Mouse (Mus musculus) cerebellum, postnatal 10 days (tissue): Measurements from ENCODE around the gene Gipc2.
"Not testable (repeated sequence)": the region's sequence is repeated elsewhere in the genome, so short reads cannot be mapped to it uniquely, and the experiment has no call there.

Source experiments
- DNase-seq, 2 experiments: peaks; one replicate each; pipeline ENCODE4 v3.0.0; 2021; ENCODE audit warnings: mixed read lengths in 2 of 2

The Gipc2 gene

DNA sequence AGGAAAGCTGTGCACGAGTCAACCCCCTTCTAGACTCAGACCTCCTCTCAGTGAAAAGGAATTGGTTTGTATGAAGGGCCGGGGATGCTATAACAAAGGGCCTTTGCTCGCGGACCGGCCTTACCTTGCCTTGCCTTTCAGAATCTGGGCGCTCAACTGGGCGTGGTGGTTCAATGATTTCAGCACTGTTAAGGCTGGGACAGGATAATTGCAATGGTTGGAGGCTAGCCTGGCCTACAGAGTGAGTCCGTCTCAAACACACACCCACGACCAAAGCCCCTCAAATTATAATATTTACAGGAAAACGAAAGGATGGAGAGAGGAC, at the start of gene Gipc2:
Gene Gipc2, minus strand, starts transcription at position 132 of the 325 bp plus-strand sequence.
- no peak for DNase-seq

DNA sequence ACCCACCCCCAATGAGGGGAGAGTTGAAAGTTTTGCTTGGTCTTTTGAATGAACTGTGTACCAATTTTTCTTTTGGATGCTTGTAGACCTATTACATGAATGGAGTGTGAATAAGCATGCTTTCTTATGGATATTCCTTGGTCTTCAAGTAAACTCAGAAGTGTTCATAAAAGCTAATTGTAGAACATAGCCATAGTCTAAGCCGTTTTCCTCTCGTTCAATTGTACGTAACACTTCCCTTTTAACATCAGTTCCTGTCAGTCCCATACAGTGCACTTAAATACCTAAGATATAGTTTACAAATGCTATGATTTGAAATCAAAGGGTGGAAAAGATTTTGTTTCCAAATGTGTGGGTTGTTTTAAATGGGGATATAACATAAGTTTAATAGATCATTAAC, 47.4 kb upstream of the Gipc2 start:
- DNase-seq = no peak

DNA sequence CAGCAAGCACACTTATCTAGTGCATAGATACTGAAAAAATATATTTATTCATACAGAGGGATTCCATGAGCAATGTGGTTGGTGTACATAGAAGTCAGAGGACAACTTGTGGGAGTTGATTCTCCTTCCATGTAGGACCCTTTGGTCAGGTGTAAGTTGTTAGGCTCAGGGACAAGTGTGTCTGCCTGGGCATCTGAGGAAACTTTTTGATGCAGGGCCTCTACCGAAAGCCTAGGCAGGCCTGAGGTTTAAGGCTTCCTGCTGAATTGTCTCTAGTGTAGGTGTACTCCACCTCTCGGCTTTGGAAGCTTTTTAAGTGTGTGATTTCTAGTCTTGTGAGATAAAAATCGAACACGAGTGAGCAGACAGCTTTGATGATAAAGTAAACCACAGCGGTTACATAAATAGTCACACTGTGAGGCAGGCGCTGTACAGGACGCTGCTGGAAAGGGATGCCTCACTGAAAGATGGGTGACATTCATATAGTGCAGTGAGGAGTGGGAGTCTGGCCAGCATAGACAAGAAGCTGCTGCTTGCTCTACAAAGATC, 45.8 kb upstream of the Gipc2 start:
- DNase-seq = no peak

DNA sequence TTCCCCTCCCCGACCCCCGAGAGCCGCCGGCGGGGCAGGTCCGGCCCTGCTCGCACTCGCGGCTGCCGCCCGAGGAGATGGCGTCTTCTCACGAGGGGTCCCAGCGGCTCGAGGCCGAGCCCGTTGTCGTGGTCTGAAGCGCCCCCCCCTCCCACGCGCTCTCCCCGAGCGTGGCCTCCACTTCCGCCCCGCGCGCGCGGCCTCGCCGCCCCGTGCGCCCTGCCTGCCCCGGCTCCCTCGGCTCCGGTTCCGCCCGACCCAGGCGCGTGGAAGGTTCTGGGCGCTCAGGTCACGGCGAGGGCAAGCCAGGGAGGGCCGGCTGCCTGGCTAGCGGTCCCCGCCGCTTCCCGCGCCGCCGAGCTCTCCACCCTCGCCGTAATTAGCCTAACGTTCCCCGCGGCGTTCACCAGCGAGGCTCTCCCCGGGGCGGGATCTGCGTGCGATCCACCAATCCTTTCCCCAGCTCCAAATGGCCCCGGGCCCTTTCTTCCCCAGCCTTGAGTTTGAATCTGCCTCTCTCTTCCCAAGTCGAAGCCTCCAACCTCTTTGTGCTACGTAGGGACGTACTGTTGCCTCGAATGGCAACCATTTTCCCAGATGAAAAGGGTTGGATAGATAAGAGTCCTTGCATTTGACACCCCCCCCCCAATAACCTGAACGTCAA, 44.8 kb upstream of the Gipc2 start:
- DNase-seq = peak; percentile 81 to 84

DNA sequence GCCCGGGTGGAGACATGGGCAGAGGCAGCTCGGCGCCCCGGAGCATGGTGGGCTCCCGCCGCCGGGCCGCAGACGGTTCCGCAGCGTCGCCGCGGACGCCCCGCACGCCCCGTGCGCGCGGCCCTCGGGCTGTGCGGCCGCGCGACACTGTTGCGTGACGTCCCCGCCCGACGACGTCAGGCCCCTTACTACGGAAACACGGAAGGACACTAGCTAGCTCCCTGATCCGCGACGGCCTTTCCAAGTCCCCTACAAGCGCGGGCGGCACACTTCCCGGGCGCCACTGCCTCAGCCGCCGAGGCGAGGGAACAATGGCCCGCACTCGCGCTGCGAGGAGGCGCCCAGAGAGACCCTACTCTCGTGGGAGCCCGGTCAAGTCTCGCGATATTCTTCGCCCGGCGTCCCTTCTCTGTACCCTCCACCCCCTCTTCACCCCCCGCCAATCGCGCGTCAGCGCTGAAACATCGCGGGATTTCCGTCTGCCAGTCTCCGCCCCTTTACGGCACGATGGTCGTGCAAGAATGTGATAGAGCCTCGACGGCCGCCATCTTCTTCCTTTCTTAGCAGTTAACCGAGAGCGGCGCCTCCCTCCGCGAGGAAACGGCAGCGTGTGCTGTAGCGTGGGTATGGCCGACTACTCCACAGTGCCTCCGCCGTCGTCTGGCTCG, 44.1 kb upstream of the Gipc2 start, which contains the start of the genes Dnajb4 and Fubp1:
Gene Dnajb4, minus strand, starts transcription at position 336 of the 668 bp plus-strand sequence.
Gene Fubp1, plus strand, starts transcription at position 456 of the 668 bp plus-strand sequence.
- DNase-seq = peak; percentile 100

- DNase-seq = no peak
Measured at GRCm38 (mm10) chr3:152209177-152209966, 43.3 kb upstream of the Gipc2 start.

DNA sequence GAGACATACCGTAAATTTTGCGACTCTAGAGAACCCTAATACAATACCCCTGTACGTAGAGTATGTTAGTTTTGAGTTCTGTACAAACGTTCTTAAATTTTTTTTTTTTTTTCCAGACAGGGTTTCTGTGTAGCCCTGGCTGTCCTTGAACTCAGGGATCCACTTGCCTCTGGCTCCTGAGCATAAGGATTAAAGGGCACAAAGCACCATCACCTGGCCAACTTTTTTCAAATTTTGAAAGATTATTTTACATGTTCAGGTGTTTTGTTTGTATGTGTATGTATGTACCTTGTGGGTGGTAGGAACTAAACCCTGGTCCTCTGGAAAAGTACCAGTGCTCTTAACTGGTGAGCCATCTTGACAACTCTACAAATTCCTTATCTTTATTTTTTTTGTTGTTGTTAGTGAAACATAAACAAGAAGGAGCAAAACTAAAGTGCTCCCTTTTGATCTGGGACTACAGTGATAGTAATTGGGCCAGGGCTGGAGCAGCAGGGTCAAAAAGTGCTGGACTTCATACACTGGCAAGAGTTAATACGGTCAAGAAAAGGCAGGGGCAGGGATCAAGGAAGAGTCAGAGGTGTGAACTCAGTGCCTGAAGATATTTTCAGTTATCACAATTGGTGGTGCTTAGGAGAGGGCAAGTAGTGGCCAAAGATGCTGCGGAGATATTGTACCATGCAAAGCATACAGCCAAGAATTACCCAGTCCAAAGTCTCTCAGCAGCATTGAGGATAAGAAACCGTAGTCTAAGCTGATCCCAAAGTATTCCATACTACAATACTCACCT, 42.3 kb upstream of the Gipc2 start:
- peak in 1 of 2 experiments; percentile 14 for DNase-seq

- DNase-seq = no peak
Measured at GRCm38 (mm10) chr3:152207156-152207555, 41.1 kb upstream of the Gipc2 start.

DNA sequence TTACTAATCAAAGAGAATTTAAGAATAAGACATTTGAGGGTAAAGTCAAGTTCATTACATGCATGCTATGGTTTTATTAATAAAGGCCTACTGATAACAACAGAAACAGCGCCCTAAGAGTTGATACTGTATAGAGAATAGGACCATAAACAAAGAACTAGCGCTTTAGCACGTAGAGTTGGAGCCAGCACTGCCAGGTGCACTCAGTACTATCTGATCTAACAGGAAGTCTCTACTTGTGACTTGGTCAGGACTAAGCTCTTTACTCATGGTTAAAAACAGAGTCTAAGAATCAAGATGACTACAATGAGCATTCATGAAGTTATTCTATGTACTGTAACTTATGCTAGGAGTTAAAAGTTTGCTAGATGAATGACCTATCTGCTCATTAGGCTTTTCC, 38.5 kb upstream of the Gipc2 start:
- DNase-seq = no peak

DNA sequence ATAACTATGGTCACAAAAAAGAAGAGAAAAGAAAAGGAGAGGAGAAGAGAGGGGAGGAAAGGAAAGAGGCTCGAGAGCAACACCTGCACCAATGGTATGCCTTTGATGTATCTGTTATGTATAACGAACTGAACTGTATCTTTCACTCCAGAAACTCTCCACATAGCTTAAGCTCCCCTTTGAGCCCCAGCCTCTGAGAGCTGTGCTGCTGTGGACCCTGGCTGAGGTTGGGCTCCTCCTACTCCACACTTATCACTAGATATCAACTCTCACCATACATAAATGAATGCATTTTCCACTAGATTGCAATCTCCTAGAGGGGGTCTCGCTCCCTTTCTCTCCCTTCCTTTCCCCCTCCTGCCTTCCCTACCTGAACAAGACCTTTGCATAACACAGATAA, 38.0 kb upstream of the Gipc2 start:
- no peak for DNase-seq

- no peak for DNase-seq
Measured at GRCm38 (mm10) chr3:152203411-152203810, 37.4 kb upstream of the Gipc2 start.

GRCm38 (mm10) chr3:152202942-152203341, 36.9 kb upstream of the Gipc2 start:
- DNase-seq = no peak

GRCm38 (mm10) chr3:152201651-152202050, 35.6 kb upstream of the Gipc2 start:
- DNase-seq = no peak

- no peak for DNase-seq
Measured at GRCm38 (mm10) chr3:152201181-152201580, 35.2 kb upstream of the Gipc2 start.

GRCm38 (mm10) chr3:152199125-152199524, 33.1 kb upstream of the Gipc2 start:
- no peak for DNase-seq

DNA sequence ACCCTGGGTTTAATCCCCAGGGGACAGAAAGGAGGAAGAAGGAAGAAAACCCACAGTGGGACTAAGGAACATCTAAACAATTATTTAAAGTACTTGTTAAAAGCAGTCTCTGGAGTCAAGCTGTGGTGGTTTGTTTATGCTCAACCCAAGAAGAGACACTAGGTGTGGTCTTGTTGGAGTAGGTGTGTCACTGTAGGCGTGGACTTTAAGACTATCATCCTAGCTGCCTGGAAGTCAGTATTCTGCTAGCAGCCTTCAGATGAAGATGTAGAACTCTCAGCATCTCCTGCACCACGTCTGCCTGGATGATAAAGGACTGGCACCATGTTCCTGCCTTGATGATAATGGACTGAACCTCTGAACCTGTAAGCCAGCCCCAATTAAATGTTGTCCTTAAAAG, 31.2 kb upstream of the Gipc2 start:
- not testable (repeated sequence) for DNase-seq

DNA sequence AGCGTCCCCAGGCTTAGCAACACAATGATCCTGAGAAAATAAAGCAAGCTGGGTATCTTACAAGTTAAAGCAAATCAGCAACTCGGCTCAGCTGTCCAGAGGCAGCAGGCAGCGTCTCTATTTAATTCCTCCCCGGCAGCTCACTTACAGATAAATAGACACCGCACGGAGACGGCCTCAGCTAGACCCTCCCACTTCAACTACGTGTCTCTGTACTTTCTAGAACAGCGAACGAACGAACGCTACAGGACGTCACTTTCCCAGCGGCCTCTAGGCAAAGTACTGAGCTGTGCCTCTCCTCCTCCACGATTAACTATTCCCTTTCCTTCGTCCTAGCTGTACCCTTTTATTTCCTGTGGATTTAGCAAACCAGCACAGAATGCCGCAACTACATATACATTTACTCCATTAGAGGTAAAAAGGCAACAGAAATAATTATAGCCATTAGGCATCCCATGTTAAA, 27.6 kb upstream of the Gipc2 start:
- DNase-seq = peak; percentile 86 to 87

GRCm38 (mm10) chr3:152193177-152193576, 27.1 kb upstream of the Gipc2 start:
- no peak for DNase-seq

DNA sequence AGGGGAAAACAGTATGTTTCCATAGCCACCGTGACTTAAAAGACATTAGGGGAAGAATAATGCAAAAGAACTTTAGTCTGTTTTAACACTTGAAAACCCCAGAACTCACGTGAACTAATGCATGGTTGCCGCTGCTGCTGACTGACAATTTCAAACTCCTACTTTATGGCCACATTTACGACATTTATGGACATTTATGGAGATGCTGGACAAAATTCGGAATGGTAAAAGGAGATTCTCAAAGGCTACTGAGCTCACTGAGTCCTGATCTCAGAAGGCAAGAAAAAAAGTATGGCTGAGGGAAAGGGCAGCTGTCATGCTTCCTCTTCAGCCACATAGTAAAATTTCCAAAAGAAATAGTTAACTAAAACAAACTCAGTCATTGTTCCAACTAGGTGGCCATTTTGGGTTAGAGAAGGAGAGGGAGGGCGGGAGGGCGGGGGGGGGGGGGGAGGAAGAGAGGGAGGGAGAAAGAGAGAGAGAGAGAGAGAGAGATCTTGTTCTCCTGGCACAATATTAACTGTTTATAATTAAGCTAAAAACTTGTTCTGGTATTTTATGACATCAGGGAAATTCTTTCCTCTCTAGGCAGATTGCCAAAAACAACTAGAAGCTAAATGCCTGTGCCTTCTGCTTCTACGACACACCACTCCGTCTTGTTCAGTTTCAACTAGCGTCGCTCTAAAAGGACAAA, 26.4 kb upstream of the Gipc2 start:
- peak in 1 of 2 experiments; percentile 41 for DNase-seq

DNA sequence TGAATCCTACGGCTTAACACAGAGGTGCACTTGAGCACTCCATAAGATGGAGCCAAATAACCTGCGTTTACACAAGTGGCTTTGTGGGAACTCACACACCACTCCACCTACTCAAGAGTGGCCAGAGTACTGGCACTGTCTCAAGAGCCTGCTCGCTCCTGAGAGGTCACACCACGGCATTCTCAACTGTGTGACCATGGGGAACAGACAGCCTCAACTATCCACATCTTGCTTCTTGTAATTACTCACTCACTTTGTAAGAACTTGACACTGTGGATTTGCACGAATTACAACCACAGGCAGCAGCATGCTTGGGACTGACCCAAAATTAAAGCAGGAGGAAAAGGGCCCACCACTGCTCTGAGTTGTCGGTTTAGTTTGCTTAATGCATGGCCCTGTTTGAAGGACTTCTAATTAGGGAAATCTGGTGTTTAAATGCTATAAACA, 25.8 kb upstream of the Gipc2 start:
- DNase-seq = peak; percentile 28 to 36

DNA sequence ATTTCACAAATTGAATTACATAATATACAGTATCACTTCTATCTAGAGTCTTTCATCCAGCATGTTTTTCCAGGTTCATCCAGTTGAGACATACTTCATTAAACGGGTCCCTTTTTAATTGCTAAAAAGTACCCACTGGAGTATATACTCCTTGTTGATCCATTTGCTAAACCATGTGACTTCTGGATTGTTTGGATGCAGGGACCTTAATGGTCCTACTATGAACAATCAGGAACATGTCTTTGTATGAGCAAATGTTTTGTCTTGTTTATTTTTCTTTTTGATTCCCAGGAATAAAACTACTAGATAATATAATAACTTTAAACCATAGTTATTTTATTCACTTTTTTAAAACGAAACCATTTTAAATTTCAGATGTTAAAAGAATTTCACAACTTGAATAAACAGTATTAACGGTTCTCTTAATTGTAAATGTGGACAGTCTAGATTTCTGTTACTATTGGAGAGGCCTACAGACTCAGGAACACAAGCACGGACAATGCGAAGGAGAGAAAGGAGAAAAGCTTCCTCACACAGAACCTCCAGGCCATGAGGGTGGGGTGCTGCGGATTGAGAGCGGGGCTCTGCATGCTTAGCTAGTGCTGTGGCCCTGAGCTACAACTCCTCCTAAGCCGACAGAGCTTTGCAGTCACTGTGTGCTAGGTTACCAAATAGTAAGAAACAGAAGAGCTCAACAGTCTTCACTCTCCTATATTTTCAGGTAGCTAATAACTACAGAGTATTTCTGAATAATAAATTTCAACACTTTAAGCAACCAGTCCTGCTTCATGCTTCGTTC, 24.8 kb upstream of the Gipc2 start:
- no peak for DNase-seq
